Mouse (Mus musculus): Measurements from ENCODE around the gene Vps52.

The Vps52 gene

DNA sequence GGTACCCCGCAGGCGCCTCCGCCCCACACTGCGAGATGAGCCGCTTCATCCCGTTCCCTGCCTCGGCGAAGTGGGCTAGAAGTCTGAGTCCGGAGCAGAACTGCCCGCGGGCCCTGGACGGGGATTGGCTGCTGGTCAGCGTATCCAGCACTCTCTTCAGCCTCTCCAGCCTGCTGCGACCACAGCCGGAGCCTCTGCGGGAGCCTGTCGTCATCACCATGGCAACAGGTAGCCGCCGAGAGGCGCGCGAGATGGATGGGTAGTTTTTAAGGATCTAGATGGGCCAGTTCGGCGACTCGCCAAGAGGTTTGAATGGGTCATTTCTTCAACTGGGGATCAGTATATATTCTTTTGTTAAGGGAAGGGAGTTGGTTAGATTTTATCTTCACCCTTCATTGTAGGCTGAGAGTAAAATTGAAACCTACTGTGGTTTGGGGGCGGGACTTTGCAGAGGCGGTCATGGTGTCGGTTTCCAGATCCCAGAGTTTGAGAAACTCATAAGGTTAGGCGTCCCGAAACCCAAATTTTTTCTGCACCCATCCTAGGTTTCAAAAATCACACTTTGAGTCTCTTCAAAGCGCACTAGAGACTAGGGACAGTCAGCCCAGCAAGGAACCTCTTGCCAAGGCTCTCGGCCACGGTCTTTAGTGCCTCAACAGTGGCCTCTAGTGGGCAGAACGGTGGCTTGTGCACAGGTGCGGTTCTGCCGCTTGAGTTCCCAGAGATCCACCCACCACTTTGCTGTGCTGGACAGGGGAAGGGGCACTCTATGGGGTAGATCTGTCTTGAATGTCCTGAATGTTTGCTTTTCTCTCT is 35.1 kb upstream of the Vps52 start:
- peak; percentile 83 to 87 for DNase-seq

DNA sequence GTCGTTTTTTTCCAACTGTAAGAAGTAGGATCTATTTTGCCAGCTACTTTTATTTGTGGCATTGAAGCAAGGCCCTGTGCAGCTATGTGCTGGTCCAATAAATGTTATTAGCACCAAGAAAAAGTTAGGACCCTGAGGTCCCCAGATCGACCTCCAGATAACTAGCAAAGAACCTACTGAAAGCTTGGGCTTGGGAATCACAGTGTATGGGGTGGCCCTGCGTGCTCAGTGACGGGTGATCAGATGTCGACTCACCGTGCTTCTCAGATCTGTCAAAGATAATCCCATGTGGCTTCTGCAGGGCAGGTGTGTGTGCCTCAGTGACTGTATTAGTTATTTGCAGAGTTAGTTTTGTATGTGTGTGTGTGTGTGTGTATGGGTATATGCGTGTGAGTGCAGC is 34.3 kb upstream of the Vps52 start:
- DNase-seq = no peak

DNA sequence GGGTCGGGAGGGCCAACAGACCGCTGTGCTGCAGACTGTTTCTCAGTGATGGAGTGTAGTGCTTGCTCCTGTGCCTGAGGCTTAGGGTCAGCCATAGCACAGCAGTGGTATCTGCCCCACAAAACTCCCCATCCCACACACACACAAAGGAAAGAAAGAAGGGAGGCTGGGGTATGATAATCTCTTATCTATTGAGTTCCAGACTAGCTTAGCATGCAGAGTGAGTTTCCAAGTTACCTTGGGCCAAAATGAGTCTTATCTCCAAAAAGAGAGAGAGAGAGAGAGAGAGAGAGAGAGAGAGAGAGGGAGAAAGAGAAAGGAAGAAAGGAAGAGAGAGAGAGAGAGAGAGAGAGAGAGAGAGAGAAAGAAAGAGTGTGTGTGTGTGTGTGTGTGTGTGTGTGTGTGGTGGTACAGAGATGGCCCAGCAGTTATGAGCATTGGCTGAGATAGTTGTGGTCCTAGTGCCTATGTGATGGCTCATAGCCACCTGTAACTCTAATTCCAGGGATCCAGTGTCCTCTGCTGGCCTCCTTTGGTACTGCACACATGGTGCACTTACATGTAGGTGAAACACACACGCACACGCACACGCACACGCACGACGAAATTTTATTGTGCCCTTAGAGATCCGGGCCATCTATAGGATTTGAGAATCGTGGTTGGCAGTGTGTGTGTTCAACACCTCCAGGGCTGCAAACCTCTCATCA is 30.9 kb upstream of the Vps52 start:
- DNase-seq = peak; percentile 53 to 58

DNA sequence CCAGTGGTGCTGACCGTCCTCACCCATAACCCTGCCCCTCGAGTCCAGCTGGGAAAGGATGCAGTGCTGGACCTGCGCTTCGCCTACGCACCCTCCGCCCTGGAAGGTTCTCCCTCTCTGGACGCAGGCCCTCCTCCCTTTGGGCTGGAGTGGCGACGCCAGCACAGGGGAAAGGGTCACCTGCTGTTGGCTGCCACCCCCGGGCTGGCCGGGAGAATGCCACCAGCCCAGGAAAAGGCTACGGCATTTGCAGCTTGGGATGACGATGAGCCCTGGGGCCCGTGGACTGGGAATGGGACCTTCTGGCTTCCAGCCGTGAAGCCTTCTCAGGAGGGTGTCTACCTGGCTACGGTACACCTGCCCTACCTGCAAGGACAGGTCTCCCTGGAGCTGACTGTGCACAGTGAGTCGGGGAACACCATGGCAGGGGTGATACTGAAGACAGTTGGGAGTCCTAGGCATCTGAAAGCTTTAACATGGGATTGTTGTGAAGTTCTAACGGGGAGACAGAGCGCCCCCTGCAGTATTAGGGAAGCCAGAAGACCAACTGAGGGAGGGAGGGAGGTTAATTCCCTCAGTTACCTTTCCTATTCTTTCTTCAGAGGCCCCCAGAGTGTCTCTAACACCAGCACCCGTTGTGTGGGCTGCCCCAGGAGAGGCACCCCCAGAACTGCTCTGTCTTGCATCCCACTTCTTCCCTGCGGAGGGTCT is 30.1 kb upstream of the Vps52 start:
- peak in 1 of 2 experiments; percentile 19 for DNase-seq

DNA sequence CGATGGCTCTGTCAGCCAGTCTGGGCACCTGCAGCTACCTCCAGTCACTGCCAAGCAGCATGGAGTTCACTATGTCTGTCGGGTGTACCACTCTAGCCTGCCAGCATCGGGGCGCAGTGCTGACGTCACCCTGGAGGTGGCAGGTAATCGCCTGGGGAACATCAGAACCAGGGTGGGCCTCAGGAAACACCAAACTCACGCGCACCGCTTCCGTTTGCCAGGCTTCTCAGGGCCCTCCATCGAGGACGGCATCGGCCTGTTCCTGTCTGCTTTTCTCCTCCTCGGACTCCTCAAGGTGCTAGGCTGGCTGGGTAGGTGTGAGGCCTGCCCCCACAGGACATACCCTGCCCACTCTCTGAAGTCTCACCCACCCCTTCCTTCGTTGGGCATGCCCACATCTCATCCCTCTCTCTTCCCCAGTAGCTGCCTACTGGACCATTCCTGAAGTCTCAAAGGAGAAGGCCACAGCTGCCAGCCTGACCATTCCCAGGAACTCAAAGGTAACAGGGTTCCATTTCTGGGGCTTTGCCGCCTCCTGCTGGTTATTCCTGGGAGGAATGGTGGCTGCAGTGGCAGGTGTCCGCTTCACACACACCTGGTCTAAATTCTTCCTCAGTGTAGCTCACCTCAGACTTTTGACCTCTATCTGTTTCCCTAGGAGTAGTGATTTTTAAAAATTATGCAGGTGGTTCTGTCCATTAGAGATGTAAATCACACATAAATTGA is 29.2 kb upstream of the Vps52 start:
- peak in 1 of 2 experiments; percentile 45 for DNase-seq

DNA sequence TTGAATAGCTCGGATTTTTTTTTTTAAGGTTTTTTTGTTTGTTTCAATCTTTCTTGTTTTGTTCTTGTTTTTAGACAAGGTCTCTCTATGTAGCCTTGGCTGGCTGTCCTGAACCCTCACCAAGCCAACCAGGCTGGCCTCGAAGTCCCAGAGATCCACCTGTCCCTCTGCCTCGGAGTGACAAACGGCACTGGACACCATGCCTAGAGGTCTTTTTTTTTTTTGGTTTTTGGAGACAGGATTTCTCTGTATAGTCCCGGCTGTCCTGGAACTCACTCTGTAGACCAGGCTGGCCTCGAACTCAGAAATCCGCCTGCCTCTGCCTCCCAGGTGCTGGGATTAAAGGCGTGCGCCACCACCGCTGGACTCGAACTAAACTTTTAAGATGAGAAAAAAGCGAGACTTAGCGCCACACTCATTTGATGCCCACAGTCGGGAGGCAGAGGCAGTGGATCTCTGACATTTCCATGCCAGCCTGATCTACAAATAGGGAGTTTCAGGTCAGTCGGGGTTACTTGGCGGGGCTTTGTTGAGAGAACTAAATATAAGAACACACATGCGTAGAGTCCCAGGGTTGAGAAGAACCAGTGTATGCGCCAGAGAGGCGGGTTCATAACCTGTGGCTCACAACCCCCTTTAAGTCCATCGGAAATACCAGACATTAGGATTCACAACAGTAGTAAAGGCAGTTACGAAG is 27.2 kb upstream of the Vps52 start:
- peak in 1 of 2 experiments; percentile 7 for DNase-seq

DNA sequence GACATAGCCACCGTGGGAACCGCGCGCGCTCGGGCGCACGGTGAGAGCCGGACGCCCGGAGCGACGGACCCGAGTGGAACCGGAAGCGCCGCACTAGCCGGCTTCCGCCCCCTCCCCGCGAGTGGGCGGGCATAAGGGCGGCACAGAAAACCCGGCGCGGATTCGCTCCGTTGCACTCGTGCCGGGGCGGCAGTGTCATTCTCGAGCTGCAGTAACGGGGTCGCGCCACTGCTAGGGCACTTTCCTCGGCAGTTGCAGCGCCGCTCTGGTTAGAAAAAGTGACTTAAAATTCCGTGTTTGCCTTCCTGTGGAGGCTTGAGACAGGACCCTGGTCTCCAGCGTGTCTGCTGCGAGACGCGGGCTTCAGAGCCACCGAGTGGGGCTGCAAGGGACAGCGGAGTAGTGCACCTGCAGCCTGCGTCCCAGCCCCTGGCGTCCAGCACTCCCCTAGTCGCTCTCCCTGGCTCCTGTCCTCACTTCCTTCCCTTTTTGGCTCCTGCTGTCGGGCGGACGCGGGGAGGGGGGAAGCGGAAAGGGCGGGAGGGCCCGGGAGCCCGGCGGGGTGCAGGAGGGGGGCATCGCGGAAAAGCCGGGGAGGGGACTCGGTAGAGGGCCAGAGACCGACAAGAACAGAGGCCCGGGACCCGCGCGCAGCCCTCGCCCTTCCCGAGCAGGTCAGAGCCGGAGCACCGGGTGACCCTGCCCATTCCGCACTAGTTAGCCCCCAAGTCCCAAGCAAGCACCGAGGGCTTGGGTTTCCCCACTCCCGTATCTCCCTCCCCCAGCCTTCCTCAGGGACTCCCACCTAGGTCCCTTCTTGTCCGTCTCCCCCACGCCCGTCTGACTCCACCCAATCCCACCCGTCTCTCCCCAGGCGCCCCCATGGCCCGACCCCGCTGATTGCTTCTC is 26.0 kb upstream of the Vps52 start, which contains the start of gene Rgl2:
Gene Rgl2 (plus strand): TSS at position 173 of the 909 bp plus-strand sequence.
- peak; percentile 95 to 96 for DNase-seq

DNA sequence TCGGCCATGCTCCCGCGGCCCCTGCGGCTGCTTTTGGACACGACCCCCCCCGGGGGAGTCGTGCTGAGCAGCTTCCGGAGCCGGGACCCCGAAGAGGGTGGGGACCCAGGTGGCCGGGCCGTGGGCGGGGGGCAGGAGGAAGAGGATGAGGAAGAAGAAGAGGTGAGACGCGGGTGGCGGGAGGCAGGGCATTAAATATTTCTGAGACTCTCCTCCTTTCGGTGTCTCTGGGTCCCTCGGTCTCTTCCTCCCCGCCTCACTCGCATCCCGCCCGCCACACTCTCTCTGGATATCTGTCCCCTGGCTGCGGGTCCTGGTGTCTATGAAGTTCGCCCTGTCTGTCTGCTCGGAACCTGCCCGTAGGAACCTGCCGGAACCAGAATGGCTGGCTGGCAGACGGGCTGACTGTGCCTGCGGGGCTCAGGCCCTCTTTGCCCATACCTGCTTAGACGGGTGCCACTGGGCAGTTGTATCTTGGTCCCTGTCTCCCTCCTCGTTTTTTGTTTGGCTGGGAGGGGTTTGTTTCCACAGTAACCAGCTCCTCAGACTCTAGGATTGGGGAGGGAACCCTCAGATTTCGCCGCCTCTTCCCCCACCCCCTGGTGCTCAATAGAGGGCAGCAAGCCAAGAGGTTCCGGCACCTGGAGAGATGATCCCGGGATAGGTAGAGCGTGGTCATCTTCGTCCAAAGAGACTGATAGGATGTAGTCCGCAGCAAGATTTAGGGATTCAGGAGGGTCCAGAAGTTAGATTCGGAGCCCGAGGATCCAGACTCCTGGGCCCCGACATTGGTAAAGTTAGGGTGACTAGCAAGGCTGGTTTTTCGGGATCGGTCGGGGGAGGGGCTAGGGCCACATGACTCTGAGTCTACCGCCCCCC is 25.1 kb upstream of the Vps52 start:
- DNase-seq = peak; percentile 76 to 87

DNA sequence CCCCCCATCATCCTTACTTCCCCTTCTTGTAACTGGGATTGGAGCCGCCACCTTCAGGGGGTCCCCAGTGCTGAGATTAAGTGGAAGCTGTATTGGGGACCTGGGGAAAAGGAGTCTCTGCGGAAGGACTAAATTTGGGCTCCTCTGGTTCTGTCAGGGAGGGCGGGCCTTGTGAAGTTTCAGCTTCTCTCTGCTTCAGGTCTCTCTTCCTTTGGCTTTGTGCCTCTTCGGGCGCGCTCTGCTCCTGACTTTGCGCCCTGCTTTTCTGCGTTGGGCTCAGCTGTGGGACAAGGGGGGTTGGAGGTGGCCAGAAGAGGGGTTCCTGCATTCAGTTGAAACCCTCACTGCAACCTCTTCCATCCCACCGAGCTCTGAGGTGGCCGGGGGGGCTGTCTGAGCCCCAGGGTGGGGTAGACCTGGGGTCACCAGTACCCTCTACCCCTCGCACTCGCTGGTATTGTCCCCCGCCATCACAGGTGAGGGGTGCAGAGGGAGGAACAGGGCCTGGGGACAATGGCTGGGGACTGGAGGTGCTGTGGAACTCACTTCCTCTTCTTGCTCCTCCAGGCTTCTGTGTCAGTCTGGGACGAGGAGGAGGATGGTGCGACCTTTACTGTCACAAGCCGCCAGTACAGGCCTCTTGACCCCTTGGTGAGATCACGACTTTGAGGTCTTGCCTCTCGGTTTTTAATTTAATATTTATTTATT is 24.3 kb upstream of the Vps52 start:
- DNase-seq = peak in 1 of 2 experiments; percentile 53

DNA sequence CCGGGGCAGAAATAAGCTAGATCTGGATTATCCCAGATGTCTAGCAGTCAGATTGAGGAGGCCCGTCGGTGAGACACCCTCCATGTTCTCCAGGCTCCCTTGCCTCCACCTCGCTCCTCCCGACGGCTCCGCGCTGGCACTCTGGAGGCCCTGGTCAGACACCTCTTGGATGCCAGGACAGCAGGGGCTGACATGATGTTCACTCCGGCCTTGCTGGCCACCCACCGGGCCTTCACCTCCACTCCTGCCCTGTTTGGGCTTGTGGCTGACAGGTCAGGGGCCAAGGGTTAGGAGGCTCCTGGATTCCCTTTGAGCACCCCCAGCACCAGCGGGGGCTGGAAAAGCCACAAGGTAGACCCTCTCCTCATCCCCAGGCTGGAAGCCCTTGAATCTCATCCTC is 23.7 kb upstream of the Vps52 start:
- peak in 1 of 2 experiments; percentile 20 for DNase-seq

DNA sequence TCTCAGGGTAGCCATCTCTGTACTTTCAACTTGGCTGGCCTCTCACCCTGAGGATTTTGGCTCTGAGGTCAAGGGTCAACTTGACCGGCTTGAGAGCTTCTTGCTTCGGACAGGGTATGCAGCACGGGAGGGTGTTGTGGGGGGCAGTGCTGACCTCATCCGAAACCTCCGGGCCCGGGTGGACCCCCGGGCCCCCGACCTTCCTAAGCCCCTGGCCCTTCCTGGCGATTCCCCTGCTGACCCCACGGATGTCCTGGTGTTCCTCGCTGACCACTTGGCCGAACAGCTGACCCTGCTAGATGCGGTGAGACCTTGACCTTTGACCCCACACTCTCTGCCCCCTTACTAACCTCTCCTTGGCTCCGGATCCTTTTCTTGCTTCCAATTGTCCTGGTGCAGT is 23.2 kb upstream of the Vps52 start:
- DNase-seq = peak in 1 of 2 experiments; percentile 22

DNA sequence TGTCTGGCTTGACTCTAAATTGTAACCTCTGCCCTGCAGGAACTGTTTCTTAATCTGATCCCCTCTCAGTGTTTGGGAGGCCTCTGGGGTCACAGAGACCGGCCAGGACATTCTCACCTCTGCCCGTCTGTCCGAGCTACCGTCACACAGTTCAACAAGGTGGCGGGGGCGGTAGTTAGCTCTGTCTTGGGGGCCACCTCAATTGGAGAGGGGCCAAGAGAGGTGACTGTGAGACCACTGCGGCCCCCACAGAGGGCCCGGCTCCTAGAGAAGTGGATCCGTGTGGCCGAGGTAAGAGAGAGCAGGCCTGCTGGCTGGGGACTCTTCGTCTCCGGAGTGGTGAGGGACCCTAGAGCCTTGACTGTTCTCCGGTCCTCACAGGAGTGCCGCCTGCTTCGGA is 22.6 kb upstream of the Vps52 start:
- DNase-seq = peak in 1 of 2 experiments; percentile 9

DNA sequence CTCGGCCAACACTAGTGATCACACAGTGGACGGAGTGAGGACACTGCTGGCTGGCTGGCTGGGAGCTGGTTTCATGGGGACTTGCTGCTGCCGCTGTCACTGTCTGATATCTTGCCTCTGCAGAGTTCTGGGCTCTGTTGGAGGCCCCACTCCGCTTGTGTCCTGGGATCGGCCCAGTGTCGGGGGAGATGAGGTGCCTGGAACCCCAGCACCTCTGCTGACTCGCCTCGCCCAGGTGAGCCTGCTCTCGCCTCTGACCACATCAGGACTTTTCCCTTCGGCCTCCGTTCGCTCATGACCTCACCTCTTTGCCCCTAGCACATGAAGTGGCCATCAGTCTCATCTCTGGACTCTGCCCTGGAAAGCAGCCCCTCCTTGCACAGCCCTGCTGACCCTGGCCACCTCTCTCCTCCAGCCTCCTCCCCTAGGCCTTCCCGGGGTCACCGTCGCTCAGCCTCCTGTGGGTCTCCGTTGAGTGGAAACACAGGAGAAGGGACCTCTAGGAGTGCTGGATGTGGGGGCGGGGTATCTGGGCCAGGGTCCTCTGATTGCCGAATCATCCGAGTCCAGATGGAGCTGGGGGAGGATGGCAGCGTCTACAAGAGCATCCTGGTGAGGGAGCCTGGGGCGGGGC is 20.1 kb upstream of the Vps52 start:
- peak in 1 of 2 experiments; percentile 11 for DNase-seq

DNA sequence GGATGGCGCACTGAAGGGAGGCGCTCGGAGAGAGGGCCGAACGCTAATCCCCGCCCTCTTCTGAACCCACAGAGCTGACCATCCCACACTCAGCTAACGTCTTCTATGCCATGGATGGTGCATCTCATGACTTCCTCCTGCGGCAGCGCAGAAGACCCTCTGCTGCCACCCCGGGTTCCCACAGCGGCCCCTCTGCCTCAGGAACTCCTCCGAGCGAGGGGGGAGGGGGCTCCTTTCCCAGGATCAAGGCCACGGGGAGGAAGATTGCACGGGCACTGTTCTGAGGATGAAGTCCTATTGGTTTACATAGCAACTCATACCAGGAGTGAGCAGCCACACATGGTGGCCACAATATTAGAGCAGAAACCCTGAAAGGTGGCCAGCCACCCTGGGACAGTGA is 18.6 kb upstream of the Vps52 start:
- peak in 1 of 2 experiments; percentile 16 for DNase-seq

DNA sequence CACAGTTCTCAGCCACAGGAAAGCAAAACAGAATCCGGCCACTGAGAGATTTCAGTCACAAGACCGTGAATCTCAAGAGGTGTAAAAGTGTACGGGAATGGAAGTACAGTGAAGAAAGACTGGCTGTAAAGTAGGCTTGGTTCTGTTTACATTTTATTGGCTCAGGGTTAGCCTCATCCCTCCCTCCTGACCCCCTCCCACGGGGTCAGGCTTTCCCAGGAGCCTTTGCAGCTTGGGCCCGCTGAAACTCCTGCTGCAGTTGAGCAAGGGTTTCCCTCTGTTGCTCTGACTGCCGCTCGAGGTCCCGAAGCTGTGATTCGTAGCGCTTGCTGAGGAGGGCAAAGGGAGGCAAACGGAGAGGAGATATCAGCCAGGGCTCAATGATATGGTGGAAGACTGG is 16.8 kb upstream of the Vps52 start:
- DNase-seq = no peak

DNA sequence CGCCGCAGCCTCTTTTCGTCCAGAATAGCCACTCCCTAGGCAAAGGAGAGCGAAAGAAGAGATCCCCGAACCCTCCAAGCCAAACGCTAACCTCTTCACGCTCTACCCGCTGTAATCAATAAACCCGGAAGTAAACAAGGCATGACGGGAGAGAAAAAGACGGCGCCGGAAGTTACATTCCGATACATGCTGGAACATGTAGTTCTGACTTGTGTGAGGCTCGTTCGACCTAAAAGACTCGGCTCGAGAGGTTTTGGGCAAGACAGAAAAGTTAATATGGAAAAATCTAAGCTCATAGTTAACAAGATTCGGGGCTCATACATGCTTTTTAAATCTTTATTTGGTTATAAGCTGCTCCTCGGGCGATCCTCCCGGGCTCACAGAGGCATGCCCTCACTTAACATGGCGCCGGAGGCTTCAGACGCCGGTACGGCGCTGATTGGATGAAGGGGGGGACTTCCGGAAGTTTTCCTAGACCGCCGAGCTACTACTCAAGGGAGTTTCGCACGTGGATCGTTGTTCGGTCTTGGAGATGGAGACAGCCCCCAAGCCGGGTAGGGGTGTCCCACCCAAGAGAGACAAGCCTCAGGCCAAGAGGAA is 15.3 kb upstream of the Vps52 start, which contains the start of the genes Pfdn6 and Wdr46:
Gene Pfdn6 (minus strand): TSS at position 138 of the 600 bp plus-strand sequence.
Gene Wdr46 (plus strand): TSS at position 455 of the 600 bp plus-strand sequence.
- peak; percentile 82 to 84 for DNase-seq

DNA sequence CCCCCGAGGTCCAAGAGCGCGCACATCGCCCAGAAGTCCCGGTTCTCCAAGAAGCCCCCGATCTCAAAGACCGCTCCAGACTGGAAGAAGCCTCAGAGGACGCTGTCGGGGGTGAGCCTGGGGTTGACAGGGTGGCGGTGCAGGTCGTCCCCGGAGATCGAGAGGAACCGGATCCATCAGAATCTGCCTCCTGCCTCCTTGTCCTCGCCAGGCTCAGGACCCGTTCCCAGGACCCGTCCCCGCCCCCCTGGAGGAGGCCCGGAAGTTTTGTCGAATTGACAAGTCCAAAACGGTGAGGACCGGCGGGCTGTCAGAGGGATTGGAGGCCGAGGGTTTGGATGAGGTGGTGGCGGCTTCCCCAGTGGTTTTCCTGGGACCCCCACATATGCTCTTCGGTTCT is 14.6 kb upstream of the Vps52 start:
- DNase-seq = peak in 1 of 2 experiments; percentile 52

DNA sequence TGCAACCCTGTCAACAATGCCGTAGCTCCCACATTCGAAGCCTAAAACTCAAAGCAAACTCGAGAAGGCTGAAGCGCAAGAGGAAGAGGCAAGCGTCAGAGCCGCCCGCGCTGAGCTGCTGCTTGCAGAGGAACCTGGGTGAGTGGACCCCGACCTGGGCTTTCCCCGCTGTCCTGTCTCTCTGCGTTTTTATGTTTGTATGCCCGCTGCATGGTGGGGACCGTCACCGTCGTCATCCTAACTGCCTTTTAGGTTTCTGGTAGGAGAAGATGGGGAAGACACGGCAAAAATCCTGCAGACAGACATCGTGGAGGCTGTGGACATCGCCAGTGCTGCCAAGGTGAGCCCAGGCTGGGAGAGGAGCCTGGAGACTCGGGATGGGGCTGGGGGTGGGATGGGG is 14.2 kb upstream of the Vps52 start:
- DNase-seq = no peak

Measured in thymus, postnatal 36 days (tissue).